Mouse (Mus musculus) MEL (cell line): ENCODE measurements around the gene Ofcc1.

Experiments used
- CTCF ChIP-seq, 3 experiments: IDR thresholded peaks in 2 of 3; conservative IDR thresholded peaks in 1 of 3; 2 replicates each; pipeline ENCODE4 v1.5.1; 2011 to 2012; ENCODE audit warnings: low read length in 3 of 3, low read depth in 2 of 3, mild to moderate bottlenecking in 2 of 3, improper control_type of control experiment in 1 of 3, inconsistent platforms in 1 of 3, mixed read lengths in 1 of 3, moderate library complexity in 1 of 3; ENCODE audit not compliant: control insufficient read depth in 1 of 3, insufficient read depth in 1 of 3, poor library complexity in 1 of 3, severe bottlenecking in 1 of 3
- GATA1 ChIP-seq: IDR thresholded peaks from 2 replicates; pipeline ENCODE4 v1.6.1; 2011; ENCODE audit warnings: low read depth, low read length, improper control_type of control experiment
- ZC3H11A ChIP-seq: IDR thresholded peaks from 2 replicates; pipeline ENCODE4 v1.6.1; 2012; ENCODE audit warnings: low read depth, mild to moderate bottlenecking, inconsistent platforms, low read length, improper control_type of control experiment

DNA sequence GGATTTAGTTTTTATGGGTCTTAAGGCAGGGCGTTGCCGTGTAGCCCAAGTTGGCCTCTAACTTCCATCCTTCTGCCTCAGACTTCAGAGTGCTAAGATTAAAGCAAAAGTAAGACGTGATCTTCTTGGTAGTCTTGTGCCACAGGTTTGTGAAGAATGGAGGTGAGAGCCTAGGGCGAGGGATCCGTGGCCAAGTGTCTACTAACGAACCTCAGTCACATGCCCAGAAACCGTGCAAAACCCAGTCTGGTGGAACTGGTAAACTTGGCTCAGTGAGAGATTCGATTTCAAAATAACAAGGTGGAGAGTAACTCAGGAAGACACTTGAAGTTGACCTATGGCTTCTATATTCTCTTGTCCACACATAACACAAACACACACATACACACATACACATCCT lies 28.9 kb upstream of the Ofcc1 start:
- TF ChIP-seq GATA1 (no peak), ZC3H11A (no peak), CTCF (IDR thresholded peaks at IDR 0.05 in 2 of 3, conservative IDR thresholded peaks at IDR 0.05 in 1 of 3; ENCODE audit: control insufficient read depth in 1 of 3, insufficient read depth in 1 of 3, low read depth in 2 of 3, low read length in 3 of 3, poor library complexity in 1 of 3, severe bottlenecking in 1 of 3) (no peak)
